Mouse (Mus musculus): ENCODE data around the gene Zp1. TPM values are rescaled to one million over a fixed set of nuclear protein-coding genes. Genes with fewer than 3 reads are reported as not detected.
A peak's percentile ranks its signal among the peaks of the same experiment; 100 is the strongest.

Gene Zp1
- total RNA-seq, 2 experiments from 2014 or later, result 0.49 TPM; not detected in 1

GRCm38 (mm10) chr19:10880085-10880974 is 40.1 kb downstream of the Zp1 start:
- no peak for DNase-seq (ENCODE audit: low spot score in 2 of 2)

- DNase-seq (ENCODE audit: low spot score in 2 of 2), result no peak
These were observed 42.1 kb downstream of the Zp1 start for GRCm38 (mm10) chr19:10878201-10878837.

DNA sequence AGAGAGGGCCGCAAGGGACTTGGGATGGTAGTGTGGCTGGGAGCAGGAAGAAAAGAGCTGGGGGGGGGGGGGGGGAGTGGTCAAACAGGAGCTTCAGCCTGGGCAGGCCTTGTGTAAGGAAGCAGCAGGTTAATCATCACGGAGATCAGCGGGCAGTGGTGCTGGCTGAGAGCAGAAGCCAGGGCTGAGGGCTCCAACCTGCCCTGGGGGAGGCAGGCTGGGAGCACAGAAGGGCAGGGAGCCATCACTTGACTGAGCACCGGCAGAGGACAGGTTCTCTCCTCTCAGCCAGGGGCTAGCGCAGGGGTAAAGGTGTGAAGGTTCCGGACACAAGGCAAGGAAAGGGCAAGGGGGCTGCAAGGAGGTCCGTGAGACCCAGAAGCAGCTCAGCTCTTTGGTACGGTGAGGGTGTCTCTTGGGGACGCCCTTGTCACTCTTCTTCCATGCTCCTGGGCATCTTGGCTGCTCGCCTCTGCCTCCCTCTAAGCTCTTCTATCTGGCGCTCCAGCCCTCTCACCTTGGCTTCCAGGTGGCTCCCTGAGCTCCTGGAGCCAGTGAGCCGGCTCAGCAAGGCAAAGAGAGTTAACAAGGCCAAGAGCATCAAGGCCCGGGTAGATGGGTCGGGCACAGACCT is 49.0 kb downstream of the Zp1 start:
- no peak for DNase-seq (ENCODE audit: low spot score in 2 of 2)

DNA sequence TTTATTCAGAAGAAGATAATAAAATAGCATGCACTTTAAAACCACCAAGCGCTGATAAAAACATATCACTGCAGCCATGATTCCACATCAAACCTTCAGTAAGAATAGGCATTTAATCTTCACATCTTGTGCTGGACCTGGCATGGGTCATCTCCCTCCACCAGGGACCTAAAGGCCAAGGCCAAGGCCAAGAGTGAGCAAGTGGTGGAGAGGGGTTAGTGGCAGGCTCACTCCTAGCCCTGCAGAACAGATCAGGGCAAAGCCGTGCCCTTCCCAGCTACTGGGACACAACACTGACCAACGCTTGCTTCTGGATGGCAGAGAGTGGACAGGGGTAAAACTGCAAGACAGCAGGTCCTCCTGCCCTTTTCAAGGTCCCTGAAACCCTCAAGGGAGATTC is 49.8 kb downstream of the Zp1 start:
- no peak for DNase-seq (ENCODE audit: low spot score in 2 of 2)

DNA sequence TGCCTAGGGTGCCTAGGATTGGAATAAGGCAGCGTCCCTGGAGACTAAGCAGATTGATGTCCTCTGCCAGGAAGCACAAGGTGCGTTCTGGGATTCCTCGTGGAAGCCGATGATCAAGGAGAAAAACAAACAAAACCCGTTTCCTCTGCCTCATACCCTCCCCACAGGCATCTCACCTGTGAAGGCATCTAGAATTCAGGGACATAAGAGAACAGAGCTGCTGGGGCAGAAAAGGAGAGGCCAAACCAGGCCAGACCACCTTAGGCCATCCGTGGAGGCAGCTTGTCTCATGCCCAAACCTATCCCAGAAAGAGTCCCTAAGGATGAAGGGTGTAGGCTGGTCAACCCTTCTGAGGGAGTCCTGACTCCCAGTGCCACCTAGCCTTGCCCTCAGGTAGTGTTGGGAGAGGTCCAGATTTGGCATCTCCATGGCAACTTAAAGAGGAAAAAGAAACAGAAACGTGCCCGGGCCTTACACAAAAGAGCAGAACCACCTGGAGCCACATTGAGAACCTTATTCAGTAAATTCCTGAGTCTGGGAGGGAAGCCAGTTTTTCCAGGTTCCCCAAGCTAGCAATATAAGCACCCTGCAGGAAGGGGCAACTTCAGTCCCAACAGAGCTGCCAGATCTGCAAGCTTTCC is 50.4 kb downstream of the Zp1 start, which contains the start of gene Tmem132a:
Tmem132a (minus strand) TSS at position 55 of the 642 bp plus-strand sequence.
- no peak for DNase-seq (ENCODE audit: low spot score in 2 of 2)

- DNase-seq (ENCODE audit: low spot score in 2 of 2), result peak; percentile 70 to 81
These were observed 51.1 kb downstream of the Zp1 start for GRCm38 (mm10) chr19:10869241-10869885.

- DNase-seq (ENCODE audit: low spot score in 2 of 2), result no peak
These were observed 51.8 kb downstream of the Zp1 start for GRCm38 (mm10) chr19:10868623-10869141.

DNA sequence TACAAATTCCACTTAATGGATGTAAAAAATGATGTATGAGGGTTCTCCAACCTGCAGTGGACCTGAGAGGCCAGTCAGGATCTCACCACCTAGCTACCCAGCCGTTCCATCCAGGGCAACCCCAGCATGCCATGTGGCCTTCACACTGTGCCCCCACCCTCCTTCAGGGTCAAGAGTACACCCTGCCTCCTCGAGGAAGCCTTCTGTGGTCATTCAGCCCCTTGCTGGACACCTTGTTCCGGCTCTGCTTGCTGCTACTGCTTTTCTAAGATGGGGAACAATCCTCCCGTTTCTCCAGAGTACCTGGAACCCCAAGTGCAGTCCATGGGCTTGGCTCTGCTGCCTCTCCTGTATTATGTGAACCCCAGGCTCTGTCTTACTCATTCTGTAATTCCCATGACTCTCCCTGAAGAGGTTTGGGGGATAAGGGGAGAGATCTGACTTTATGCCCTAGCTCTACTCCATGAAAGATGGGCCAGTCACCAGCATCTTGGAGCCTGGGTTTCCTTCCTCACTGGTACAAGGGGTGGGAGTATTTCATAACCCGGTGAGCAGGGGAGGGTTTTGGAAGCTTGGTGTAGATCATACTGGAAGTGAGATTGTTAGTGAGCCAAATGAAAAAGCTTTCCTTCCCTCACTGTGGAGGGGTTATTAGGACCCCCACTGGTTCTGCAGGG is 52.3 kb downstream of the Zp1 start:
- no peak for DNase-seq (ENCODE audit: low spot score in 2 of 2)

DNA sequence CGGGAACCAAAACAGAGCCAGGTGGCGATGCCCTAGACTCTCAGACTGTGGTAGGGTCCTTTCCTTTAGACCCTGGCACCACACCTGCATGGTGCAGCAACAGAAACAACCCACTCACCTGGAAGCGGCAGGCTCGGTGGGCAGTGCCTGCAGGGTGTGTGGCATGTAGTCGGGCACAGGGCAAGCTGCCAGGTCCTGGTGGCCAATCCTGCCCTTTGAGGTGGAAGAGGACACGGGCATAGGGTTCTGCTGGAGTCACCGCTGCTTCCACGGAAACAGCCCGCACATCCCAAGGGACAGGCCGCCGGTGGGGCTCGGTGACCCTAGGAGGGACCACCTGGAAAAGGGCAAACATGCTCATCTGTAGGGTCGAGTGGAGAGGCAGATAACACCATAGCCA is 54.1 kb downstream of the Zp1 start:
- DNase-seq (ENCODE audit: low spot score in 2 of 2), result no peak

Other genes starting within 250 kb of the Zp1 start
- not detected for gene Pga5, start 242.6 kb downstream of the Zp1 start, total RNA-seq (2021)
- 10 to 100 TPM; 24.8 to 25.0 TPM for gene Vps37c, start 231.9 kb downstream of the Zp1 start, total RNA-seq (2021)
- under 1 TPM; 0.26 to 0.29 TPM for gene Cd5, start 181.6 kb downstream of the Zp1 start, total RNA-seq (2021)
- under 1 TPM; 0.21 to 0.32 TPM for gene Cd6, start 90.6 kb downstream of the Zp1 start, total RNA-seq (2021)
- 1 to 10 TPM; 1.5 TPM for gene Slc15a3, start 80.9 kb downstream of the Zp1 start, total RNA-seq (2021)
- 10 to 100 TPM; 47.1 to 56.1 TPM for gene Tmem132a, start 50.7 kb downstream of the Zp1 start, total RNA-seq (2021)
- 100 to 1,000 TPM; 191 to 193 TPM for gene Tmem109, start 38.6 kb downstream of the Zp1 start, total RNA-seq (2021)
- 100 to 1,000 TPM; 313 to 325 TPM for gene Prpf19, start 25.4 kb downstream of the Zp1 start, total RNA-seq (2021)
- under 1 TPM; 0.10 to 0.18 TPM for gene Ptgdr2, start 16.5 kb upstream of the Zp1 start, total RNA-seq (2021)
- gene Ccdc86, start 28.6 kb upstream of the Zp1 start, total RNA-seq (2021), result 10 to 100 TPM; 26.6 to 27.7 TPM
- gene Ms4a10, start 54.0 kb upstream of the Zp1 start, total RNA-seq (2021), result under 1 TPM in 1 of 2 experiments, not detected in 1; 0.54 TPM
- not detected for gene Ms4a15, start 72.6 kb upstream of the Zp1 start, total RNA-seq (2021)
- gene Ms4a18, start 97.4 kb upstream of the Zp1 start, total RNA-seq (2021), result not detected
- gene Ms4a8a, start 160.5 kb upstream of the Zp1 start, total RNA-seq (2021), result under 1 TPM; 0.91 to 0.98 TPM
- under 1 TPM; 0.39 to 0.44 TPM for gene 1700017D01Rik, start 210.2 kb upstream of the Zp1 start, total RNA-seq (2021)
- not detected for gene 1700025F22Rik, start 244.7 kb upstream of the Zp1 start, total RNA-seq (2021)

Data from gastrocnemius, postnatal 4 days (tissue).